Mouse (Mus musculus) E14TG2a.4 (cell line): ENCODE measurements around the gene St3gal3.
A peak's percentile ranks its signal among the peaks of the same experiment; 100 is the strongest.

ENCODE experiments used
- CTCF ChIP-seq: conservative IDR thresholded peaks from 2 replicates; pipeline ENCODE4 v1.5.1; 2014; ENCODE audit warnings: low read length
- NANOG ChIP-seq: IDR thresholded peaks from 2 replicates; pipeline ENCODE4 v1.6.1; 2014; ENCODE audit warnings: borderline replicate concordance, low read length, mixed read lengths

DNA sequence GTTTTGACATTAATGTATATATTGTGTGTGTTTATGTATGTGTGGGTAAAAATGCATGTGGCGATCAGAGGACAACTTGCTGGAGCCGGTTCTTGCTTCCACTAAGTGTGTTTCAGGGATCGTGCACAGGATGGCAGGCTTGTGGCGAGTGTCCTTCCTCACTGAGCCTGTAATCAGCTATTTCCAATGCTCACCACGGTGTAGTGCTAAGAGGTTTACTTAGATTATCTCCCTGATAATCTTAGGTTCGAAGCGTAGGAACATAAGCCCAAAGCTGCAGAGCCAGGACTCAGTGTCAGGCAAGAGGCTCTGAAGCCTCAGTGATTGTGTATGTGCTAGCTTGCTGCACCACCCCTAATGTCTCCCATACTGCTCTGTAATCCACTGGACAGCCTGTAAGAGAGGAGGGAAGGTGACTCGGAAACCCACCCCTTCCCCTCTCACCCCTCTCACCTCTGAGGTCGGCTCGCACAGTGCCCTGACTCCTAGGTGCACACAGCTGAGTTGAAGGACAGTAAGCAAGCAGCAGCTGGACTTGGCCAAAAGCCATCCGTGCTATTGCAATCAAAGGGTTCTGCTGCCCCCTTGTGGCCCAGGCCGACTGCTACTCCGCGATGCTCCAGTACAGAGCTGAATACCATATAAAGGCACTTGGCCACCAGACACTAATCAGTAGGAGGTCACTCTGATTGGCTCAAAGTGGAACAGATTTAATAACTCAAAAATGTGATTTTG is 51.3 kb downstream of the St3gal3 start:
- TF ChIP-seq CTCF: peak; percentile 80
- TF ChIP-seq NANOG: no peak
